Mouse (Mus musculus): ENCODE results near the gene Mmp17.

DNA sequence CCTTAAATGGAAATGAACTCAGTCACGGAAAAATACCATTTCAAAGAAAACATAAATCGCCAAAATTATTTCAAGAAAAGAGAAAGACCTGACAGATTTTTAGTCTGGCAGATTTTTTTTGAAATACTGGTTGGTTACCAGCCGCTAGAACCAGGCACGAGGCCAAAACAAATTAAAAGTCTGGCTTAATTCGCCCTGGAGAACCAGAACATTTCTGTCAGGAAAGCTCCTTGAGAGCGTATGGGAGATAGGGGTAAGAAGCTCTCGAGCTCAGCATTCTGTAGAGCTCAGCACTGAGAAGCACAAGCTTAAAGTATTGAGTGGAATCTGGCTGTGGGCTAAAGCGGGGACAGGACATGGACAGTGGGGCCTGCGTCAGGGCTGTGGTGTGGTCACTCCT is 38.2 kb upstream of the Mmp17 start:
- TF ChIP-seq POLR2A (IDR thresholded peaks at IDR 0.05; ENCODE audit: borderline replicate concordance, control insufficient read depth, low read depth, low read length), result no peak
- no peak for TF ChIP-seq CTCF (IDR thresholded peaks at IDR 0.05; ENCODE audit: control insufficient read depth, insufficient read depth, low read length)

Data from bone marrow, adult 2 months (tissue).